Mouse (Mus musculus): ENCODE data around the gene Kcnd2.

Gene Kcnd2

DNA sequence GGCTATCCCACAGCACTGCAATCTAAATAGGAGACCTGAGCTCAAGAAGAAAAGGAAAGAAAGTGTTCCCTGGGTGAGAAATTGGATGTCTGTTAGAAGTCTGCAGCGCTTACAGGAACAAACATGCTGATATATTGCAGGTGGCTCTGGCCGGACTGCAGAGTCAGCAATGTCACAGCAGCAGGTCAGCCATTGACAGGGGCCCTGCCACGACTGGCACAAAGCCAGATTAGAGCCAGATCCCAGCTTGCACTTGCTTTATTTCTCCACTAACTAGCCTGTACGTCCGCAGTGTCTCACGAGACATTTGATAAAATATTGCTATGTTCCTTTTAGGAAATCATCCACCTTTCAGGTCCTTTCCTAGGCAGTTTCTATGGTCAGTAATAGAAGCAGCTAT is 468.9 kb downstream of the Kcnd2 start:
- DNase-seq (ENCODE audit: low read depth, low spot score) = peak; percentile 8

DNA sequence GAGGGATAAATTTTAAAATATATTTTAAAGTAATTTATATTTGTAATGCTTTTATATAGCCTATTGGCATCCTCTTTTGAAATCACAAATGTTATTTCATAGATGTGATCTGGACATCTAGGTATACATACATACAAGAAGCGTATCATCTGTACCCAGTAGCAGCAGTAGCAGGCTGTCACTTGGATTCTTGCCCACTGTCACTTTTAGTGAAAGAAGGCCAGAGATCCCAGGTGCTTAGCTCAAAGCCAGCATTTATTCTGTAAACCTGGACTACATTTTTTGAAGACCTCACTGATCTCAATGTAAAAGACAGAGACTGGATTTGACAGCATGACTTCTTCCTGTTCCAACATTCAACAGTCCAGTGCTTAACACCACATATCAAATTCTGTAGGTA is 471.1 kb downstream of the Kcnd2 start:
- DNase-seq (ENCODE audit: low read depth, low spot score) = no peak

- no peak for DNase-seq (ENCODE audit: low read depth, low spot score)
Observed at GRCm38 (mm10) chr6:21692861-21693350, 477.6 kb downstream of the Kcnd2 start.

GRCm38 (mm10) chr6:21697641-21698040 is 482.3 kb downstream of the Kcnd2 start:
- no peak for DNase-seq (ENCODE audit: low read depth, low spot score)

- no peak for DNase-seq (ENCODE audit: low read depth, low spot score)
Observed at GRCm38 (mm10) chr6:21701131-21701530, 485.8 kb downstream of the Kcnd2 start.

GRCm38 (mm10) chr6:21709228-21709627 is 493.9 kb downstream of the Kcnd2 start:
- peak; percentile 16 for DNase-seq (ENCODE audit: low read depth, low spot score)

GRCm38 (mm10) chr6:21719121-21719520 is 503.8 kb downstream of the Kcnd2 start:
- DNase-seq (ENCODE audit: low read depth, low spot score) = no peak

GRCm38 (mm10) chr6:21722238-21722637 is 506.9 kb downstream of the Kcnd2 start:
- DNase-seq (ENCODE audit: low read depth, low spot score) = no peak

- no peak for DNase-seq (ENCODE audit: low read depth, low spot score)
Observed at GRCm38 (mm10) chr6:21740606-21741005, 525.3 kb downstream of the Kcnd2 start.

DNA sequence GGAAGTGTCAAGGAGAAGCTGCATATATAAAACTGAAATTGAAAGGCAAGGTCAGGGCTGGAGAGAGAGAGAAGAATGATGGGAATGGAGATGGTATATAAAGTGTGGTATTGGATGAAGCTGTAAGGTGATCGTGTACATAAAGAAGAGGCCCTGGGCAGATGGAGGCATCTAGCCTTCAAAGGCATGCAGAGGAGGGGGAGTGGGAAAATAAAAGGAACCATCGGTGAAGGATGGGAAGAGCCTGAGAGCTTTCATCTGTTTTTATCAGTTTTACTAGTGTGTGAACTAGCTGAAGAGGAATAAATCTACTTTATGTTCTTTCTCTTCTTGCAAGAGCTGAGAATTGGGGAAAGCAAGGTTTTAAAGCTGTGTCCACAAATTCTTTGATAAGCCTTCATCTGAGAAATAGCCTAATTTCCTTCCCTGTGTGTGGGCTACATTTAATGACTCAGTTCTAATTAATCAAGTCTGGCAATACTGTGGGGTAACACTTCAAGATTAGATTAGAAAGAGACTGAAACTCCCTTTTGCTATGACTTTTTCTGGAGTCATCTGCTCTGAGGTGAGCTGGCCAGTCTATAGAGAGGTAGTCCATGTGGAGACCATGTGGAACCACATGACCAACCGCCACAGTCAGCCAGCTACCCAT is 529.4 kb downstream of the Kcnd2 start:
- no peak for DNase-seq (ENCODE audit: low read depth, low spot score)

- DNase-seq (ENCODE audit: low read depth, low spot score) = no peak
Observed at GRCm38 (mm10) chr6:21747536-21747935, 532.2 kb downstream of the Kcnd2 start.

DNA sequence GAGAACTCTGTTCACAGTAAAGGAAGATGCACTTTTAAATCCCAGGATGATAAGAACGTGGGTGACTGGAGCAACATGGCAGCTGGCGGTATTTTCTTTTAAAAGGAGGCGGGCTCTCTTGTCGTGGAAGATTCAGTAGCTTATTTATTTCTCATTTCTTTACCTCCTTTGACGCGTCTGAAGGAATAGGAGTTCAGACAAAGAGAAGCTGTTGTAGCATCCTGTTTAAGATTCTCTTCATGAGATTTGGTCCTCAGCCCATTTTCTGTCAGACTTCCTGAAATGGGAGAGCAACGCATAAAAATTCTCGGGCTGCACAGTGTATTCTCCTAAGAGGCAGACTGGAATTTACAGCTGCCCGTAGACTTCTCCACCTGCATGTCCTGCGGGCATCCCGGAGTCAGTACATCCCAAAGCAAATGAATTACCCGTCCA is 552.5 kb downstream of the Kcnd2 start:
- DNase-seq (ENCODE audit: low read depth, low spot score) = no peak

- no peak for DNase-seq (ENCODE audit: low read depth, low spot score)
Observed at GRCm38 (mm10) chr6:21768745-21769446, 553.6 kb downstream of the Kcnd2 start.

DNA sequence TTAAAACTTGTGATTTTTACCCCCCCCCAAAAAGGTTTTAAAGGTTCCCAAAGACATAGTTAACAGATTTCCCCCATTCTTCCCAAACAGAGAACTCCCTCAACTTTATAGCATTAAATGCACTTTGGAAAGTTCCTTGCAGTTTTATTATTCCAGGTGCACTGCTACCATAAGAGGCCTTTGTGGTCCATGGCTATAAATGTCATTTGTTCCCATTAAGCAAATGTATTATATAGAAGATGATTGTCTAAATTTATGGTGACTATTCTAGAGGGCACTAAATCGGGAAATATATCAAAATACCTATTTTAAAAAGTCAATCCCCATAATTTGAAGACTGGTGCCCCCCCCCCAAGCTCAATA is 554.1 kb downstream of the Kcnd2 start:
- DNase-seq (ENCODE audit: low read depth, low spot score) = no peak

- DNase-seq (ENCODE audit: low read depth, low spot score) = no peak
Observed at GRCm38 (mm10) chr6:21774213-21774916, 559.1 kb downstream of the Kcnd2 start.
